Mouse (Mus musculus) brain, embryonic 14.5 days (tissue): ENCODE data around the gene Neto2.

Experiments
- CTCF ChIP-seq: fragments of 200-500 bp; IDR thresholded peaks from 2 replicates; pipeline ENCODE4 v1.5.1; 2012; ENCODE audit warnings: inconsistent platforms, mild to moderate bottlenecking, moderate library complexity, borderline replicate concordance; ENCODE audit not compliant: insufficient read depth, insufficient read length; ENCODE audit errors: extremely low read depth
- POLR2A ChIP-seq: fragments of 200-500 bp; IDR thresholded peaks from 2 replicates; pipeline ENCODE4 v1.6.1; 2012; ENCODE audit warnings: mild to moderate bottlenecking, inconsistent platforms, borderline replicate concordance; ENCODE audit not compliant: poor library complexity, insufficient read depth, insufficient read length, severe bottlenecking; ENCODE audit errors: extremely low read depth

DNA sequence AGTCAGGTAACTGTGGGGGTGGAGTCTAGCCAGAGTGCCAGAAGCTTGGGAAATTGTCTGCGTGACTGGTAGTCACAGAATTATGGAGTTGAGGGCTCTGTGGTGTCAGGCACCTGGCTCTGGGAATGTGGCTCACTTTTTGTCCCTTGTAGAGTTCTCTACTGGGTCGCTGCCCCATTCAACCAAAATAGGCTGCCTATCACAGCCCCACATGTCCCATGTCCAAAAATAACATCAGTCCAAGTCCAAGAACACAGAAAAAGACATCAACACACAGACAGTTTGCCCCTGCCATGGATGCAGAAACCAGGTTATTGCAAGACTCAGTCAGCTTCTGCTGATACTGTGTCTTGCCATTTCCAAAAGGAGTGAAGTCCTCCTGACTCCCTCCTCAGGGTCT is 112.1 kb downstream of the Neto2 start:
- TF ChIP-seq CTCF = no peak
- no peak for TF ChIP-seq POLR2A
